Mouse (Mus musculus) telencephalon, adult 2 months (tissue): ENCODE results near the gene Zcchc8.
A peak's percentile ranks its signal among the peaks of the same experiment; 100 is the strongest.

Source experiments
- DNase-seq: peaks from one replicate; pipeline ENCODE4 v3.0.0-alpha.2; 2011; ENCODE audit warnings: low read depth, low spot score

Zcchc8 gene

GRCm38 (mm10) chr5:123683377-123684220 lies 37.3 kb downstream of the Zcchc8 start:
- DNase-seq: no peak

- DNase-seq: no peak
These were observed 37.9 kb downstream of the Zcchc8 start for GRCm38 (mm10) chr5:123683043-123683376.

GRCm38 (mm10) chr5:123682372-123682771 lies 38.5 kb downstream of the Zcchc8 start:
- DNase-seq: no peak

GRCm38 (mm10) chr5:123679546-123680263 lies 41.2 kb downstream of the Zcchc8 start:
- DNase-seq: no peak

GRCm38 (mm10) chr5:123679106-123679505 lies 41.8 kb downstream of the Zcchc8 start:
- DNase-seq: no peak

GRCm38 (mm10) chr5:123675717-123676116 lies 45.2 kb downstream of the Zcchc8 start:
- DNase-seq: no peak

GRCm38 (mm10) chr5:123675221-123675620 lies 45.7 kb downstream of the Zcchc8 start:
- DNase-seq: no peak

- DNase-seq: no peak
These were observed 49.5 kb downstream of the Zcchc8 start for GRCm38 (mm10) chr5:123671473-123671820.

- DNase-seq: no peak
These were observed 50.0 kb downstream of the Zcchc8 start for GRCm38 (mm10) chr5:123670800-123671472.

GRCm38 (mm10) chr5:123669991-123670799 lies 50.7 kb downstream of the Zcchc8 start:
- no peak for DNase-seq

GRCm38 (mm10) chr5:123667915-123668314 lies 53.0 kb downstream of the Zcchc8 start:
- no peak for DNase-seq

GRCm38 (mm10) chr5:123665956-123666355 lies 54.9 kb downstream of the Zcchc8 start:
- no peak for DNase-seq

GRCm38 (mm10) chr5:123664329-123664728 lies 56.6 kb downstream of the Zcchc8 start:
- no peak for DNase-seq

- DNase-seq: peak; percentile 56
These were observed 58.8 kb downstream of the Zcchc8 start for GRCm38 (mm10) chr5:123662059-123662458.

GRCm38 (mm10) chr5:123661602-123662001 lies 59.3 kb downstream of the Zcchc8 start:
- DNase-seq: no peak

GRCm38 (mm10) chr5:123657651-123658050 lies 63.2 kb downstream of the Zcchc8 start:
- DNase-seq: no peak

- no peak for DNase-seq
These were observed 66.0 kb downstream of the Zcchc8 start for GRCm38 (mm10) chr5:123654937-123655336.

GRCm38 (mm10) chr5:123653287-123653801 lies 67.6 kb downstream of the Zcchc8 start:
- no peak for DNase-seq

- no peak for DNase-seq
These were observed 70.1 kb downstream of the Zcchc8 start for GRCm38 (mm10) chr5:123650825-123651224.
